Mouse (Mus musculus) gastrocnemius, postnatal 25 days (tissue): Measurements from ENCODE around the gene Cnksr2. TPM values are rescaled to one million over a fixed set of nuclear protein-coding genes. Genes with fewer than 3 reads are reported as not detected.

ENCODE experiments used
- DNase-seq: peaks from one replicate; pipeline ENCODE4 v3.0.0; 2022
- long read RNA-seq, 2 experiments: library from polyadenylated mRNA; stranded (forward); transcript quantifications; one replicate each; pipeline ENCODE4 v2.0.0; 2021
- total RNA-seq, 2 experiments: library from RNA; stranded (reverse); gene quantifications; 1 replicate in 1 of 2; 2 replicates in 1 of 2; pipeline ENCODE4 v1.2.3; 2021

The Cnksr2 gene
- total RNA-seq = under 1 TPM; 0.21 to 0.26 TPM
- long read RNA-seq, experiment 1, partial matches to known transcripts = 0 of 1 reads
- long read RNA-seq, experiment 1, other reads (novel, unspliced or antisense) = 1 of 1 reads
- long read RNA-seq, experiment 2 = 0 reads

GRCm38 (mm10) chrX:158043057-158043843 lies at the start of gene Cnksr2:
Gene Cnksr2 (minus strand): TSS chrX:158043294.
- no peak for DNase-seq

DNA sequence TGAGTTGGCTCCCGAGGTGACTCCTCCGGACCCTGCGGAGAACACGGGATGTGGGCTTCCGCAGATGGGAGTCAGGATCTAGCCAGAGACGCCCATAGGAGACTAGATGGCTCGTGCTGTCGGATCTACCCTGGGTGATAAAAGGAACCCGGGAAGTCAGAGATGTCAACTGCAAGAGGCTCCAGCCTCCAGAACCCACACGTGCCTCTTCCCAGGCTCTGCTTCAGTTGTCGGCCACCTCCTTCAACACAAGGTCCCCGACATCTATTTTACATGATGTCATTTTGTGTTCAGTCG lies 698 bp upstream of the Cnksr2 start:
- no peak for DNase-seq

DNA sequence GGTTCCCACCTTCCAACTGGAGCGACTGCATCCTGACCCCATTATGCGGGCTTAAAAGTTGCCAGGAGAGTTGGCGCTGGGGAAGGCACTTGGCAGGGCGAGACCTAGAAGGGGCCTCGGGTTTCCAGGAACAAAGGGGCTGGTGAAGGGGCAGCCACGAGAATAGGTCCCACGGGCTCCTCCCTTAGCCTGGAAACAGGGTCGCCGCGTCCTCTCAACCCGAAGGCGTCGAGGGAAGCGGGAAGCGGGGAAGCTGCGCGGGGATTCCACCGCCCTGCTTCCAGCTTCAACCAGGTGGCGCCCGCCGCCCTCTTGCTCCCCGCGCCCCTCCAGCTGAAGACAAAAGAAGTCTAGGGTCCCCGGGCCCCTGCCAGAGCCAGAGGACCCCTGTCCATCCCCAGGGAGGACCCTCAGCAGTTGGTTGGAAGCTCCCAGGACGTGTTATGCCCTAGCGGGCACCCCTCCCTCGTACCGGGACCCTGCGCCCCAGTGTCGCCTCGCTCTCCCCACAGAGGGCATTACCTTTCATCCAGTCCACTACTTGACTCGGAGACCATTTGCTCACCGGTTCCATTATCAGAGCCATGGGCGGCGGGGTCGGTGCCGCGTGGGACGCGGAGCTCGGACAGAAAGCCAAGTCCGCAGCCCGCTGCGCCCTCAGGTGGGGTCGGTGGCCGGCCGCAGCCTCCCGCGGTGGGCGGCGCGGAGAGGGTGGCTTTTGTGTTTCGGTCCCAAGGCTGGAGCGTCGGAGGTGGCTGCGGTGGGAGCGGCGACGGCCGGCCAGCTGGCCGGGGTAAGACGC lies 638 bp downstream of the Cnksr2 start:
- DNase-seq = no peak

- no peak for DNase-seq
These were observed 1.4 kb downstream of the Cnksr2 start for GRCm38 (mm10) chrX:158041703-158042102.

- no peak for DNase-seq
These were observed 91.4 kb downstream of the Cnksr2 start for GRCm38 (mm10) chrX:157951698-157952097.

DNA sequence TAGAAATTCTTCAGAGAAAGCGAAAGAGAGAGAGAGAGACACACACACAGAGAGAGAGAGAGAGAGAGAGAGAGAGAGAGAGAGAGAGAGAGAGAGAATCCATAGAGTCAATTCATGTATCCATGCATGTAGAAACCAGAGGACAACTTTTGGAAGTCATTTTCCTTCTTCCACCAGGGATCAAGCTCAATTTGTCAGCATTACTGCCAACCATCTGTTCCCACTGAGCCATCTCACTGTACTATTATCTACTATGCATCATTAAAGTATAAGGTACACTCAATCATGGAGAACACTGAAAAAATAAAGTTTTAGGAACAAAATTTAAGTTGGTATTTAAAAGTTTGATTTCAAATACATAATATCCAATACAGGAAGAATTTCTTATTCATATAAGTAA lies 93.8 kb downstream of the Cnksr2 start:
- no peak for DNase-seq

- DNase-seq = no peak
These were observed 98.0 kb downstream of the Cnksr2 start for GRCm38 (mm10) chrX:157945121-157945520.

DNA sequence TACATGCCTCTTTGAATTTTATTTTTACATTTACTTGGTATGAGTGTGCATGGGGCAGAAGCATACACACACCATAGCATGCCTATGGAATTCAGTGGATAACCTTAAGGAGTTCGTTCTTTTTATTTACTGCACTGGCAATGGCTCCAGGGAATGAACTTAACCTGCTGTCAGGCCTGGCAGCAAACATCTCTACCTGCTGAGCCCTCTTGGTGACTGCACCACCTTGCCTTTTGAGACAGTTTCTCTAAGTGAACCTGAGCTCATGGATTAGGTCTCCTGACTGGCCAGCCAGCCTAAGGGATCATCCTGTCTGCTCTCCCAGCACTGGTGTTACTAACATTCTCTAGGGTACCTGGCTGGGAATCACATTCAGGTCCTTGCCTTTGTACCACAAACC lies 106.5 kb downstream of the Cnksr2 start:
- DNase-seq = no peak

- no peak for DNase-seq
These were observed 123.0 kb downstream of the Cnksr2 start for GRCm38 (mm10) chrX:157920093-157920492.

DNA sequence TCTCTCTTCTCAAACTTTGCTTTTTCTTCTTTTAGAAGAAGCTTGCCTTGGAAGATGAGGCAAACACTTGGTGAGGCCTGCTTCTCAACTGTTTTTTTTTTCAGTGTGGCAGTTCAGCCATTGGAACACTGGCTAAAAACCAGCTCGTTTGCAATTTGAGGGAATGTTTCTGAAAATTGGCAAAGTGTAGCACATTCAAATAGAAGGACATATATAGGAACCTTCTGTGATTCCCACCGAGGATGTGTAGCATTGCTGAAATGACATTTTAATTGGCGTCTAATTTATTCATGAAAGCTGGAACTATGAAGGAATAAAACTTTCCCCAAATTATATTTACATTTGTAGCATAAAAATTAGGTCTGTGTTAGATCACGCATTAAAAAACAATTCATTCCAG lies 213.1 kb downstream of the Cnksr2 start:
- DNase-seq = no peak

DNA sequence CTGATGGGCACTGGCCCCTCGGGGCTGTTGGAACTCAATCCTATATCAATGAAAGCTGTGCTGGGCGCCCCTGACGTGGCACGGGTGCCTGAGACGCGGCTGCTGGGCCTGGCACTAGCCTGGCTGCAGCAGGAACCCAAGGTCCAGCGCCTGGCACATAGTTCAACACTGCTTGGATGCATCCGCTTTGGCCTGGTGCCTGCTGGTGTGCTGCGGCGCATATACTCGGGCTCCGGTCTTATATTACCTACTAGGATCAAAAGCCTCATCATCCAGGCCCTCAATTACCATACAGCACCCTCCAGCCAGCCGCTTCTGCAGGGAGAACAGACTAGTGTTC lies 224.2 kb downstream of the Cnksr2 start:
- DNase-seq = no peak

GRCm38 (mm10) chrX:157818207-157818920 lies 224.7 kb downstream of the Cnksr2 start, which contains the start of gene Klhl34:
Gene Klhl34 (plus strand): TSS chrX:157818435.
- DNase-seq = peak; percentile 12

GRCm38 (mm10) chrX:157817571-157818206 lies 225.4 kb downstream of the Cnksr2 start:
- peak; percentile 52 for DNase-seq

GRCm38 (mm10) chrX:157809721-157810120 lies 233.4 kb downstream of the Cnksr2 start:
- no peak for DNase-seq

DNA sequence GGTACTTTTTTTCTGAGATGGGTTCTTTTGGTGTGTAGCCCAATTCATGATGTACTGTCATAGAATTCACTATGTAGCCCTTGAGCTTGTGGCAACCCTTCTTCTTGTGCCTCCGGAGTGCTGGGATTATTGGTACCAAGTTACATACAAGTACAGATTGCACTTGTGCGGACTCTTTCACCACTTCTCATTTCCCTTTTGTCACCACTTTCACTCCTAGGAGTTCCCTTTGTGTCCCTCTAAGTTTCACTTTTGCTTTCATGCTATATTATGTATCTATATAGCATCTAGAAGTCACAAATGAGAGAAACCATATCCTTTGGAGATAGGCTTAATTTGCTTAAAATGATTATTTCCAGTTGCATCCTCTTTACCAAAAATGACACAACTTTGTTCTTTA lies 241.4 kb downstream of the Cnksr2 start:
- DNase-seq = no peak

Other genes starting within 250 kb of the Cnksr2 start
- gene Klhl34, start 224.9 kb downstream of the Cnksr2 start, total RNA-seq = 10 to 100 TPM; 21.7 to 33.1 TPM